Mouse (Mus musculus): ENCODE data around the gene Ssx9. TPM values are rescaled to one million over a fixed set of nuclear protein-coding genes. Genes with fewer than 3 reads are reported as not detected.
"Not testable (repeated sequence)": the region's sequence is repeated elsewhere in the genome, so short reads cannot be mapped to it uniquely, and the experiment has no call there.

Ssx9 gene
- not detected for total RNA-seq (2021)
- long read RNA-seq, experiment 1 = 0 reads
- long read RNA-seq, experiment 2 = 0 reads

GRCm38 (mm10) chrX:8748132-8748531, at the start of gene Ssx9:
Gene Ssx9 (plus strand): TSS chrX:8748432.
- DNase-seq (ENCODE audit: low spot score in 2 of 2) = not testable (repeated sequence)

- DNase-seq (ENCODE audit: low spot score in 2 of 2) = peak; percentile 40 to 55
Measured at GRCm38 (mm10) chrX:8732907-8733306, 15.3 kb upstream of the Ssx9 start.

DNA sequence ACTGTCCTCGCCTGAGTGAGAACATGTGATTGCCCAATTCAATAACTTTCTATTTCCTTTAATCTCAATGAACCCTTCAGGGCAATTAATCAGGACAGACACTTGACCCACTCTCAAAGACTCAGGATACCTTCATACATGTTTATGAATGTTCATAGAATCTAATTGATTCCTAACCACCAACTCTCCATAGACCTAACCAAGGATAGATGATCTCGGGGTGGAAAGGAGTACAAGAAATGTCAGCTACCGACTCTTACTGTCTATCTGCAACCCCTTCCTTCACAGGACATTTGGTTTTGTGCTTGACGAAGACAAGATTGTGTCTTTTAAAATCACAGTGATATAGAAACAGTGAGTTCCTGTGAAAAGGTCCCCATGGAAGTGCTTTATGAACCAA, 55.2 kb downstream of the Ssx9 start, which contains the start of gene Ssxb5:
Ssxb5 (plus strand) TSS at position 301 of the 400 bp plus-strand sequence.
- DNase-seq (ENCODE audit: low spot score in 2 of 2) = not testable (repeated sequence)

Other genes starting within 250 kb of the Ssx9 start
- not detected for gene Gm14459, start 223.5 kb upstream of the Ssx9 start, total RNA-seq (2021)
- not detected for gene Ssxb6, start 200.2 kb upstream of the Ssx9 start, total RNA-seq (2021)
- gene Ssxb3, start 156.6 kb upstream of the Ssx9 start, total RNA-seq (2021) = not detected
- not detected for gene Ssxb8, start 57.6 kb upstream of the Ssx9 start, total RNA-seq (2021)
- gene Ssxb5, start 55.3 kb downstream of the Ssx9 start, total RNA-seq (2021) = not detected
- gene Gm6592, start 95.6 kb downstream of the Ssx9 start, total RNA-seq (2021) = not detected
- gene Gm5751, start 125.8 kb downstream of the Ssx9 start, total RNA-seq (2021) = not detected
- gene B630019K06Rik, start 143.9 kb downstream of the Ssx9 start, total RNA-seq (2021) = 10 to 100 TPM; 32.4 to 35.7 TPM
- not detected for gene Fthl17b, start 214.5 kb downstream of the Ssx9 start, total RNA-seq (2021)
- gene Fthl17c, start 228.1 kb downstream of the Ssx9 start, total RNA-seq (2021) = not detected
- not detected for gene Fthl17d, start 238.3 kb downstream of the Ssx9 start, total RNA-seq (2021)